Mouse (Mus musculus) embryonic facial prominence, embryonic 14.5 days (tissue): ENCODE data around the gene Mybph. TPM values are rescaled to one million over a fixed set of nuclear protein-coding genes. Genes with fewer than 3 reads are reported as not detected.

ENCODE experiments used
- ATAC-seq: fragments of 200-750 bp; cut with Nextera tagmentation; 2 replicates; pipeline ENCODE4 v1.8.0; 2017; ENCODE audit warnings: low read depth, moderate number of reproducible peaks, moderate TSS enrichment
- DNase-seq: peaks from one replicate; pipeline ENCODE4 v3.0.0-alpha.2; 2015; ENCODE audit warnings: low spot score
- H3K27ac ChIP-seq: fragments of 300-500 bp; sonication (generic); replicated peaks from 2 replicates; pipeline ENCODE4 v1.5.1; 2014; ENCODE audit warnings: low read depth, mild to moderate bottlenecking, low read length, moderate library complexity
- H3K27me3 ChIP-seq: fragments of 300-500 bp; sonication (generic); replicated peaks from 2 replicates; pipeline ENCODE4 v1.6.1; 2014; ENCODE audit warnings: low read length; ENCODE audit not compliant: control insufficient read depth, insufficient read depth
- H3K36me3 ChIP-seq: fragments of 300-500 bp; sonication (generic); 2 replicates; pipeline ENCODE4 v1.6.1; 2014; ENCODE audit warnings: low read length, mixed read lengths; ENCODE audit not compliant: control insufficient read depth, insufficient read depth
- H3K4me1 ChIP-seq: fragments of 300-500 bp; sonication (generic); 2 replicates; pipeline ENCODE4 v1.6.1; 2014; ENCODE audit warnings: antibody characterized with exemption, low read length; ENCODE audit not compliant: control insufficient read depth, insufficient read depth
- H3K4me2 ChIP-seq: fragments of 300-500 bp; sonication (generic); 2 replicates; pipeline ENCODE4 v1.6.1; 2014; ENCODE audit warnings: low read depth, mild to moderate bottlenecking, low read length, moderate library complexity, mixed read lengths
- H3K4me3 ChIP-seq: fragments of 300-500 bp; sonication (generic); 2 replicates; pipeline ENCODE4 v1.5.1; 2014; ENCODE audit warnings: low read depth, mild to moderate bottlenecking, low read length
- H3K9ac ChIP-seq: fragments of 300-500 bp; sonication (generic); 2 replicates; pipeline ENCODE4 v1.6.1; 2014; ENCODE audit warnings: low read depth, mild to moderate bottlenecking, low read length, moderate library complexity, mixed read lengths
- H3K9me3 ChIP-seq: fragments of 300-500 bp; sonication (generic); 2 replicates; pipeline ENCODE4 v1.6.1; 2016; ENCODE audit warnings: low read length; ENCODE audit not compliant: control insufficient read depth
- WGBS: fragments of 180-500 bp; shearing (Covaris S2); extraction: QIAGEN DNeasy Blood & Tissue Kit; methylation state at CpG from one replicate; pipeline ENCODE4 v1.1.7; 2014; 5-methylcytosine and 5-hydroxymethylcytosine counted together
- polyA plus RNA-seq: library from polyadenylated mRNA; unstranded; fragments of >200 nt; fragmentation: Nextera tagmentation; extraction: Ambion mirVana; gene quantifications from 2 replicates; pipeline ENCODE4 v1.2.1, GENCODE M21; 2014

Gene Mybph
- polyA plus RNA-seq, 1 experiment from 2014 or later: 157 TPM

DNA sequence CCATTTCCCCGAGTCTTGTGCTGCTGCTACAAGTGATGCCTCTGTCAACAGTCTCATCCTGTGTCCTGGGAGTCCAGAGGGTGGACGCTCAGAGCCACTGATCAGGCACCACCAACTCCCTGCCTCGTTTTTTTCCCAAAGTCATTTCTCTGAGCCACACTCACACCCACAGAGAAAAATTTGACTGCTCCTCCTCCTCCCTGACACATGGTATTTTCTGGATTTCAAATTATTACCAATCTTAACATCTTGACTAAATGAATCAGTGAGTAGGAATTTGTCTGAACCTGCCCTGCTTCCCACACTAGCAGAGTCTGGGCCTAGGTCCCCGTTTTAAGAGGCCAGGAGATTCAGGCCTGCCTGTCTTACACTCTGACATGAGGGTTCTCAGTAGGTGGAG lies 1.2 kb upstream of the Mybph start:
- ATAC-seq: no peak
- Histone ChIP-seq H3K27ac (no peak overlapping the region), H3K9me3 (no peaks in the 10 kb centered on the region), H3K4me3 (no peak overlapping the region), H3K9ac (no peak overlapping the region), H3K4me1 (peaks cover 20% of the 10 kb centered on the region), H3K27me3 (no peaks in the 10 kb centered on the region), H3K4me2 (no peak overlapping the region), H3K36me3 (no peaks in the 10 kb centered on the region)
- WGBS: 32% methylated on average over 4 of the region's 4 CpGs
- peak; percentile 51 for DNase-seq

DNA sequence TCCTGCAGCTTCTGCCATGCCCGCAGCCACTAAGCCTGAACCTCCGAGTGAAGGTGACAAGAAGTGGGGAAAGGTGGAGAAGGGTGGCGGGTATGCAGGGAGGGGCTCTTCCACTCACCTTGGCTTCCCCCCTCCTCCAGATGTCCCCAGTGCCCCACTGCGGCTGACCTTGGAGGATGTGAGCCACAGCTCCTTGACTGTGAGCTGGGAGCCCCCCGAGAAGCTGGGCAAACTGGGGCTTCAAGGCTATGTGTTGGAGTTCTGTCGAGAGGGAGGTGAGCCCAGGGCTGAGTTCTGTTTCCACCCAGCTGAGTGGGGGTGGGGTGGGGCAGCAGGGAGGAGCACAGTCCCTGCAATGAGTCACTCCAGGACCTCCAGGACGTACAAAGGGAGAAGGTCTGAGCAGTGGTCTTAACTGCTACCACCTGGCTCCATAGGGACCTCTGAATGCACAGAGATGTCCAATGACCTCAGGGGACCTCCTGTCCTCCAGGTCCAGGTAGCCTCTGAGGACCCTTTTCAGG lies 488 bp downstream of the Mybph start:
- 41% methylated on average over 6 of the region's 7 CpGs for WGBS
- peak overlapping the region; percentile 55; the same call in 1 of the 2 replicates for H3K27ac ChIP-seq

DNA sequence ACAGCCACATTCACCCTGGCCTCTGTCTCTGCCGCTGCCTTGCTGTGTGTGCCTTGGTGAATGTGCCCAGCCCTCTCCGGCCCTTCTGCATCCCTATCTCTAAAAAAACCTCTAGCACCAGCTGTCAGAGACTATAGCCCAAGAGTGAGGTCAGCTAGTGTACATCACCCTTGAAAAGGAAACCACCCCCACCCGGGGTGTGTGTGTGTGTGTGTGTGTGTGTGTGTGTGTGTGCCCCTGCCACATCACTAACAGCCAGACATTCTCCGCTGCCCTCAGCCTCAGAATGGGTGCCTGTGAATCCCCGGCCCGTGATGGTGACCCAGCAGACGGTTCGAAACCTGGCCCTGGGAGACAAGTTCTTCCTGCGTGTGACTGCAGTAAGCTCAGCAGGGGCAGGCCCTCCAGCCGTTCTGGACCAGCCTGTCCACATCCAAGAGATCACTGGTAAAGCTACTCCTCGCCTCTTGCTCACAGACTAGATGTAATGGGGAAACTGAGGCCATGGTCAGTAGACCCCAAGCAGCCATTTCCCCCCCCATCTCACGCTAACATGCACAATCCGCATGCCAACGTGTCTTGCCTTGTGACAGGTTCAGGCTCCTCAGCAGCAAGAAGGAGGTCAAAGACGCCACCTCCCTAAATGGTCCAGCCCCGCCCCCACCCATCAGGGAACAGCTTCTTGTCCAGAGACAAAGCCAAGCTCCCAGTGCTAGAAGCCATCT lies 1.2 kb downstream of the Mybph start:
- 66% methylated on average over 15 of the region's 16 CpGs for WGBS
- ATAC-seq (no peak), DNase-seq (no peak)
- H3K4me2 ChIP-seq: no peak overlapping the region
- no peaks in the 10 kb centered on the region for H3K36me3 ChIP-seq
- no peak overlapping the region for H3K4me3 ChIP-seq
- no peaks in the 10 kb centered on the region for H3K27me3 ChIP-seq
- H3K27ac ChIP-seq: peak overlapping the region; percentile 55; the same call in 1 of the 2 replicates
- no peak overlapping the region for H3K9ac ChIP-seq
- no peaks in the 10 kb centered on the region for H3K9me3 ChIP-seq
- H3K4me1 ChIP-seq: peaks cover 17% of the 10 kb centered on the region

More for the DNA sequence above, 488 bp downstream of the Mybph start:
- ATAC-seq (no peak), DNase-seq (no peak)
- no peaks in the 10 kb centered on the region for H3K27me3 ChIP-seq
- H3K9me3 ChIP-seq: no peaks in the 10 kb centered on the region
- no peak overlapping the region for H3K4me2 ChIP-seq
- peaks cover 20% of the 10 kb centered on the region for H3K4me1 ChIP-seq
- no peak overlapping the region for H3K9ac ChIP-seq
- no peaks in the 10 kb centered on the region for H3K36me3 ChIP-seq
- peak overlapping the region; percentile 6; the same call in 1 of the 2 replicates for H3K4me3 ChIP-seq

DNA sequence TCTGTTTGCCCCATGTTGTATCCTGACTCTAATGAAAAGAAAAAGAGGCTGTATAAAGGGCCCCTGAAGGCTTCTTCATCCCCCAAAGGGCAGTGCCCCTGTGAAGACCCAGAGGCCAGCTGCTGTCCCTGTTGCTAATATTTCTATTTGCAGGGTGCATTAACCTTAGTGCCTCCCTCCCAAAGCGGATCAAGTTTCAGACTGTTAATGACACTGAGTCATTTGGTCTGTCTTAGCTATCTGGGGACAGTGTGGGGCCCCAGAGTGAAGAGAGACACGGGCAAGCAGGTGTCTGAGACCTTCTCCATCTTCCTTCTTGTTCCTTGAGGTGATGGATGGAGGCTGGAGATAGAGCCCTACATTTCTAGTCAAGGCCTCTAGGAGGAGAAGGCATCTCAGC lies 1.9 kb downstream of the Mybph start:
- H3K27ac ChIP-seq: 0 out of 2 replicates have a peak overlapping the region, but pooled peaks have one; percentile 55
- DNase-seq: peak; percentile 59

DNA sequence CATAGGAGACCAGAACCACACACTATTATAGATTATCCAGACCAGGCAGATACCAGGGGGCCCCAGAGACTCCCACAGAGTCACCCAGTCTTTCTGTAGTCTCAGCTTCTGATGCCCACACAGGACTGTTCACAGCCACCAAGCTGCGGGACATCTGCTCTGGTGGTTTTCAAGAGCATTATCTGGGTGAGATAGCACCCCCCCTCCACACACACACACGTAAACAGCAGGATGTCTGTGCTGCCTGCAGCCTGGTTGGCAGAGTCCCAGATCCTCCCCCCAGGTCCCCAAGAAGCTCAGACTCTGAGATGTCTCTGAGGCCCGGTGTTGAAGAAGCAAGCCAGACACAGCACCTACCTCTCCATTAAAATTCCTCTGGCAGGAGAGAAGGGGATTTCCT lies 2.3 kb downstream of the Mybph start:
- Histone ChIP-seq H3K4me2 (no peak overlapping the region), H3K36me3 (no peaks in the 10 kb centered on the region), H3K9ac (no peak overlapping the region), H3K27ac (peak overlapping the region; percentile 2; the same call in 1 of the 2 replicates), H3K9me3 (no peaks in the 10 kb centered on the region), H3K27me3 (no peaks in the 10 kb centered on the region), H3K4me1 (peaks cover 15% of the 10 kb centered on the region), H3K4me3 (no peak overlapping the region)
- WGBS: 22% methylated on average over 3 of the region's 3 CpGs
- no peak for DNase-seq
- no peak; the same call in 1 of the 2 replicates for ATAC-seq

More for the DNA sequence above, 1.9 kb downstream of the Mybph start:
- no peak overlapping the region for H3K4me3 ChIP-seq
- 40% methylated on average over 2 of the region's 2 CpGs for WGBS
- no peaks in the 10 kb centered on the region for H3K36me3 ChIP-seq
- H3K27me3 ChIP-seq: no peaks in the 10 kb centered on the region
- no peak overlapping the region for H3K9ac ChIP-seq
- H3K4me1 ChIP-seq: peaks cover 15% of the 10 kb centered on the region
- peak; percentile 35; the same call in 1 of the 2 replicates for ATAC-seq
- H3K4me2 ChIP-seq: no peak overlapping the region
- H3K9me3 ChIP-seq: no peaks in the 10 kb centered on the region

DNA sequence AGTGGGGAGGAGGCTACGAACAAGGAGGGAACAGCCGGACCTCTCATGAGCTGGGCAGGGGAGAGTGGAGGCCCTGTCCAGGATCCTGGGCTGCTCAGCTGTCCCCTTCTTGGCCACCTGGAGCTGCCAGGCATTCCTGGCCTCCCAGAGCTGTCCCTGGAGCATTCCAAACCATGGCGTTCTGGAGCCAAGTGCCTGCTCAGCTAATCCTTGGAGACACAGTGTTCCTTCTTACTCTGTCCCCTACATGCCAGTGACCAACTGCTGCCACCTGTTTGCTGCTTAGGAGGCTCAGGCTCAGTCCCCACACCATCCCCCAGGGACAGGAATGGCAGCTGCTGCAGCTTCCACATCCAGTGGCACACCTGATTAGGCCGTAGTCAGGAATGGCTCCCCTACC lies 2.7 kb downstream of the Mybph start:
- no peaks in the 10 kb centered on the region for H3K36me3 ChIP-seq
- H3K9ac ChIP-seq: no peak overlapping the region
- ATAC-seq: peak; percentile 88
- no peak overlapping the region for H3K4me2 ChIP-seq
- peak overlapping the region; percentile 2; the same call in 1 of the 2 replicates for H3K27ac ChIP-seq
- peak; percentile 88 for DNase-seq
- WGBS: 27% methylated on average over 4 of the region's 4 CpGs
- H3K9me3 ChIP-seq: no peaks in the 10 kb centered on the region
- no peaks in the 10 kb centered on the region for H3K27me3 ChIP-seq
- H3K4me1 ChIP-seq: peaks cover 15% of the 10 kb centered on the region
- no peak overlapping the region for H3K4me3 ChIP-seq

DNA sequence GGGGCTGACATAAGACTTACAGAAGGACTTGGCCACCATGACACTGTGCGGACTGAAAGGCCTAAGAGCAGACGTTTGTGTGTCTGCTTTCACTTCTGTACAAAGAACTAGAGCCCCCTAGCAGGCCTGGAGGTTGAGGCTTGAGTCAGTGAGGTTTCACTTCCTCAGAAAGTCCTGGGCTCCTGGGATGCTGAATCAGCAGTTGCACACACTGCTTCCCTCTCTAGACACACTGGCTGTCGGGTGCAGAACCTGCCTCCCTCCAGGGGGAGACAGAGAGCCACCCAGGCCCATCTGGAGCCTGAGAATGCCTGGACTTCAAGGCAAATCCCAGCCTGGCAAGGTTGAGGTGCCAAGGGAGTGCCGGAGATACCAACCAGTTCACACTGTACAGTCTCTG lies 3.1 kb downstream of the Mybph start:
- peaks cover 15% of the 10 kb centered on the region for H3K4me1 ChIP-seq
- H3K27me3 ChIP-seq: no peaks in the 10 kb centered on the region
- DNase-seq: peak; percentile 59
- ATAC-seq: 0 out of 2 replicates have a peak, but pooled peaks have one; percentile 5
- no peaks in the 10 kb centered on the region for H3K36me3 ChIP-seq
- no peak overlapping the region for H3K9ac ChIP-seq
- H3K27ac ChIP-seq: no peak overlapping the region
- 45% methylated on average over 4 of the region's 4 CpGs for WGBS
- H3K4me3 ChIP-seq: no peak overlapping the region
- no peak overlapping the region for H3K4me2 ChIP-seq
- no peaks in the 10 kb centered on the region for H3K9me3 ChIP-seq

DNA sequence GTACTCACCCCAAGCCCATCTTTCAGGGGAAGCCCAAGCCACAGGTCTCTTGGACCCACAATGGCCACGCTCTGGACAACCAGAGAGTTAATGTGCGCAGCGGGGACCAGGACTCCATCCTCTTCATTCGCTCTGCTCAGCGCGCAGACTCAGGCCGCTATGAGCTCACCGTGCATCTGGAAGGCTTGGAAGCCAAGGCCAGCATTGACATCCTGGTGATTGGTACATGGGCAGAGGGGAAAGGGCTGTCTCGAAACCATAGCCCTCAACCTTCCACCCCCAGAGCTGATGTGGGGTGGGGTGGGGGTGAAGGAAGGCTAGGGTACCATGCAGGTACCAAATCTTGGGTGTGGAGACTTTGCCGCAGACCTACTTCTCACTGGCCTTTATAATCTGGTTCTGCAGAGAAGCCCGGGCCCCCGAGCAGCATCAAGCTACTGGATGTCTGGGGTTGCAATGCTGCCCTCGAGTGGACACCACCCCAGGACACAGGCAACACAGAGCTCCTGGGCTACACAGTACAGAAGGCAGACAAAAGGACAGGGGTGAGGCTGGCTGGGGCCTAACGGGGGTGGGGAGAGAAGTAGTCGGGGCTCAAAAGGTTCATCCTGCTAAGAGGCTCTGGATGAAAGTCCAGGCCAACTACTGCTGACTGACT lies 4.2 kb downstream of the Mybph start:
- DNase-seq (no peak), ATAC-seq (no peak)
- no peaks in the 10 kb centered on the region for H3K27me3 ChIP-seq
- no peaks in the 10 kb centered on the region for H3K9me3 ChIP-seq
- no peak overlapping the region for H3K9ac ChIP-seq
- H3K36me3 ChIP-seq: no peaks in the 10 kb centered on the region
- H3K27ac ChIP-seq: no peak overlapping the region
- no peak overlapping the region for H3K4me2 ChIP-seq
- peaks cover 15% of the 10 kb centered on the region for H3K4me1 ChIP-seq
- WGBS: 78% methylated on average over 15 of the region's 15 CpGs
- H3K4me3 ChIP-seq: no peak overlapping the region
